ENCODE assay signal across 8 mouse cellular contexts in genomic region chr11:20531682-20531991, GRCm38 (mm10). TPM values are rescaled to one million over a fixed set of nuclear protein-coding genes. Genes with fewer than 3 reads are reported as not detected.
DNase-seq lines count a peak whose midpoint lies in the region; ATAC-seq and TF ChIP-seq lines count a peak whose summit lies in the region.

No protein-coding gene starts in this region.

- peak overlapping the region; percentile 56 for H3K9ac ChIP-seq in liver, embryonic 13.5 days
- peak overlapping the region; percentile 77 for H3K9ac ChIP-seq in stomach, postnatal 0 days (ENCODE audit: low read length)

- TF ChIP-seq POLR2A in thymus, adult 2 months (IDR thresholded peaks at IDR 0.05; ENCODE audit: control insufficient read depth, extremely low read depth, insufficient read depth, low read length, poor library complexity): no peak

- no peak overlapping the region for H3K27ac ChIP-seq in thymus, adult 2 months (ENCODE audit: control insufficient read depth, insufficient read depth, low read length)
- H3K27ac ChIP-seq in liver, embryonic 13.5 days: no peak overlapping the region
- H3K27ac ChIP-seq in stomach, postnatal 0 days (replicated peaks): peak overlapping the region; percentile 93

- H3K4me3 ChIP-seq in thymus, adult 2 months (ENCODE audit: control insufficient read depth, insufficient read depth, low read length): peak overlapping the region; percentile 50
- peak overlapping the region; percentile 52 for H3K4me3 ChIP-seq in liver, embryonic 13.5 days (replicated peaks)
- peak overlapping the region; percentile 59 for H3K4me3 ChIP-seq in stomach, postnatal 0 days (ENCODE audit: low read depth, low read length)

- H3K4me2 ChIP-seq in liver, embryonic 13.5 days: peak overlapping the region; percentile 71
- peak overlapping the region; percentile 84 for H3K4me2 ChIP-seq in stomach, postnatal 0 days (replicated peaks; ENCODE audit: low read depth)

- DNase-seq in cerebellum, adult 9-10 months: peak; percentile 43
- no peak for DNase-seq in cerebellum, postnatal 36 days
- DNase-seq in thymus, adult 2 months: no peak
- no peak for DNase-seq in thymus, postnatal 0 days (ENCODE audit: low spot score)
- DNase-seq in liver, embryonic 13.5 days: no peak
- DNase-seq in stomach, postnatal 0 days (ENCODE audit: low spot score): no peak
- DNase-seq in gastrocnemius, postnatal 4 days (ENCODE audit: low spot score in 2 of 2): no peak
- DNase-seq in cerebellum, adult 8-10 months: no peak

- no peaks in the 10 kb centered on the region for H3K36me3 ChIP-seq in thymus, adult 2 months (ENCODE audit: control insufficient read depth, insufficient read depth, low read length)
- no peaks in the 10 kb centered on the region for H3K36me3 ChIP-seq in liver, embryonic 13.5 days
- no peaks in the 10 kb centered on the region for H3K36me3 ChIP-seq in stomach, postnatal 0 days (ENCODE audit: control insufficient read depth, insufficient read depth, low read length)

- 4% methylated on average over 1 of the region's 1 CpGs for WGBS in thymus, adult 2 months
- 6% methylated on average over 1 of the region's 1 CpGs for WGBS in liver, embryonic 13.5 days (ENCODE audit: insufficient replicate concordance)
- WGBS in stomach, postnatal 0 days: 10% methylated on average over 1 of the region's 1 CpGs

- TF ChIP-seq EP300 in stomach, postnatal 0 days (optimal IDR thresholded peaks at IDR 0.05): no peak

- peak; percentile 10; the same call in 1 of the 2 replicates for ATAC-seq in liver, embryonic 13.5 days (ENCODE audit: low read depth)
- no peak for ATAC-seq in stomach, postnatal 0 days (ENCODE audit: low FRiP score, low TSS enrichment)

- H3K4me1 ChIP-seq in thymus, adult 2 months (replicated peaks; ENCODE audit: control insufficient read depth, insufficient read depth, low read length): peaks cover 6% of the 10 kb centered on the region; the same call in 1 of the 2 replicates
- H3K4me1 ChIP-seq in liver, embryonic 13.5 days (replicated peaks): peaks cover 14% of the 10 kb centered on the region
- H3K4me1 ChIP-seq in stomach, postnatal 0 days (replicated peaks; ENCODE audit: control insufficient read depth, insufficient read depth): no peaks in the 10 kb centered on the region; the same call in 1 of the 2 replicates

- no peak for TF ChIP-seq CTCF in thymus, adult 2 months (IDR thresholded peaks at IDR 0.05; ENCODE audit: borderline replicate concordance, control insufficient read depth, extremely low read depth, insufficient read depth, low read length, poor library complexity)
- TF ChIP-seq CTCF in stomach, postnatal 0 days (IDR thresholded peaks at IDR 0.05; ENCODE audit: low read depth): no peak

- no peaks in the 10 kb centered on the region for H3K27me3 ChIP-seq in thymus, adult 2 months (ENCODE audit: control insufficient read depth, insufficient read depth, low read length)
- peaks cover 21% of the 10 kb centered on the region for H3K27me3 ChIP-seq in liver, embryonic 13.5 days
- H3K27me3 ChIP-seq in stomach, postnatal 0 days (ENCODE audit: control insufficient read depth, insufficient read depth, low read length): no peaks in the 10 kb centered on the region

- no peaks in the 10 kb centered on the region for H3K9me3 ChIP-seq in liver, embryonic 13.5 days (replicated peaks)
- no peaks in the 10 kb centered on the region for H3K9me3 ChIP-seq in stomach, postnatal 0 days (ENCODE audit: control insufficient read depth, low read length)

RNA-seq across cellular contexts. Expression of gene Sertad2, which starts 11.4 kb away (rescaled TPM):
- polyA plus RNA-seq in thymus, adult 2 months (2012; rRNA removed): 50.6 and 55.4 TPM in 2 replicates
- 26.9 and 29.2 TPM in 2 replicates for polyA plus RNA-seq in thymus, postnatal 0 days (2015; fragmentation: Nextera tagmentation; extraction: Ambion mirVana)
- polyA plus RNA-seq in liver, embryonic 13.5 days (2015; fragmentation: Nextera tagmentation; extraction: Ambion mirVana): 37.4 and 38.6 TPM in 2 replicates
- 28.3 and 29.9 TPM in 2 replicates for polyA plus RNA-seq in stomach, postnatal 0 days (2015; fragmentation: Nextera tagmentation; extraction: Ambion mirVana)
- 10 to 100 TPM; 20.4 to 20.8 TPM for total RNA-seq in gastrocnemius, postnatal 4 days (2021)
